Mouse (Mus musculus): Measurements from ENCODE around the gene Rsu1. TPM values are rescaled to one million over a fixed set of nuclear protein-coding genes. Genes with fewer than 3 reads are reported as not detected.
A peak's percentile ranks its signal among the peaks of the same experiment; 100 is the strongest.

Rsu1 gene
- polyA plus RNA-seq, 1 experiment from 2014 or later = 52.9 TPM

DNA sequence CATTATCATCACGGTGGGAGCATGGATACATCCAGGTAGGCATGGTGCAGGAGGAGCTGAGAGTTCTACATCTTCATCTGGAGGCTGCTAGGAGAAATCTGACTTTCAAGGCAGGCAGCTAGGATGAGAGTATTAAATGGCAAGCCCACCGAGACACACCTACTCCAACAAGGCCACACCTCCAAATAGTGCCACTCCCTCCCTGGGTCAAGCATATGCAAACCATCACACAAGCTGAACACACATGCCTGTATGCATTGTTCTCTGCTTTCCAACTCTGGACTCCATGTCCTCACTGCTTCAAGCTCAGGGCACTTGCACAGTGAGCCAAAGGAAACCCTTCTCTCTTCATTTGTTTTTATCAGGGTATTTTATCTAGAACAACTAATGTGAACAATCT is 12.6 kb downstream of the Rsu1 start:
- Histone ChIP-seq H3K4me2 (replicated peaks) (no peak overlapping the region), H3K36me3 (no peaks in the 10 kb centered on the region), H3K4me3 (no peak overlapping the region), H3K27me3 (no peaks in the 10 kb centered on the region), H3K9ac (replicated peaks) (no peak overlapping the region), H3K4me1 (no peaks in the 10 kb centered on the region), H3K9me3 (no peaks in the 10 kb centered on the region), H3K27ac (replicated peaks) (no peak overlapping the region)
- WGBS = 85% methylated on average over 2 of the region's 2 CpGs
- ATAC-seq (replicated peaks) = no peak

- Histone ChIP-seq H3K4me3 (no peak overlapping the region), H3K4me1 (peaks cover 20% of the 10 kb centered on the region), H3K27ac (replicated peaks) (no peak overlapping the region), H3K4me2 (replicated peaks) (no peak overlapping the region), H3K9me3 (no peaks in the 10 kb centered on the region), H3K9ac (replicated peaks) (no peak overlapping the region), H3K27me3 (no peaks in the 10 kb centered on the region), H3K36me3 (no peaks in the 10 kb centered on the region)
- no peak for ATAC-seq (replicated peaks)
- WGBS = 38% methylated on average over 9 of the region's 9 CpGs
Measured at GRCm38 (mm10) chr2:13240711-13241110, 30.5 kb downstream of the Rsu1 start.

- Histone ChIP-seq H3K27me3 (no peaks in the 10 kb centered on the region), H3K36me3 (no peaks in the 10 kb centered on the region), H3K9ac (replicated peaks) (no peak overlapping the region), H3K4me1 (peaks cover 20% of the 10 kb centered on the region), H3K9me3 (no peaks in the 10 kb centered on the region), H3K4me3 (no peak overlapping the region), H3K27ac (replicated peaks) (no peak overlapping the region), H3K4me2 (replicated peaks) (no peak overlapping the region)
- 49% methylated on average over 8 of the region's 8 CpGs for whole genome bisulfite sequencing
- peak; percentile 66; the same call in 1 of the 2 replicates for ATAC-seq (replicated peaks)
Measured at GRCm38 (mm10) chr2:13237140-13237901, 33.9 kb downstream of the Rsu1 start.

GRCm38 (mm10) chr2:13235696-13236095 is 35.5 kb downstream of the Rsu1 start:
- no peak overlapping the region for H3K27ac ChIP-seq (replicated peaks)
- H3K4me2 ChIP-seq (replicated peaks) = no peak overlapping the region
- no peak for ATAC-seq (replicated peaks)
- WGBS = 66% methylated on average over 5 of the region's 5 CpGs
- H3K36me3 ChIP-seq = no peaks in the 10 kb centered on the region
- no peak overlapping the region for H3K4me3 ChIP-seq
- no peaks in the 10 kb centered on the region for H3K27me3 ChIP-seq
- no peaks in the 10 kb centered on the region for H3K9me3 ChIP-seq
- H3K4me1 ChIP-seq = peaks cover 19% of the 10 kb centered on the region
- H3K9ac ChIP-seq (replicated peaks) = no peak overlapping the region

DNA sequence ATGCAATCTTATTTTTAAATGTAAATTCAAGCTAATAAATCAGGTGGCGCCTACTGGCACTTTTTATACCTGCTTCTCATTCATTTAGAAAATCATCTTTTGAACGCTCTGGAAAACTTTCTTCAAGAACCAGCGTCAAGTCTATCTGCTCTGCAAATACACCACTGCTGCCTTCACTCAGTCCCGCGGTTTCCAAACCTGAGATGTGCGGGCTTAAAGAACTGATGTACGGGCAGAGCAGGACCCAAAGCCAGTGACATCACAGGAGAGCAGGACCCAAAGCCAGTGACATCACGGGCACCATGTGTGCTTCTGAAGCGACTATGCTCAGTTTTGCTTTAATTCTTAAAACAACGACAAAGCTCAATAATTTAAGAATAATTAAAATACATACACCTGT is 36.4 kb downstream of the Rsu1 start:
- no peak overlapping the region for H3K9ac ChIP-seq (replicated peaks)
- WGBS = 92% methylated on average over 10 of the region's 10 CpGs
- H3K36me3 ChIP-seq = no peaks in the 10 kb centered on the region
- no peak overlapping the region for H3K4me3 ChIP-seq
- no peak for ATAC-seq (replicated peaks)
- H3K4me2 ChIP-seq (replicated peaks) = no peak overlapping the region
- no peaks in the 10 kb centered on the region for H3K27me3 ChIP-seq
- H3K27ac ChIP-seq (replicated peaks) = no peak overlapping the region
- H3K9me3 ChIP-seq = no peaks in the 10 kb centered on the region
- H3K4me1 ChIP-seq = peaks cover 10% of the 10 kb centered on the region

DNA sequence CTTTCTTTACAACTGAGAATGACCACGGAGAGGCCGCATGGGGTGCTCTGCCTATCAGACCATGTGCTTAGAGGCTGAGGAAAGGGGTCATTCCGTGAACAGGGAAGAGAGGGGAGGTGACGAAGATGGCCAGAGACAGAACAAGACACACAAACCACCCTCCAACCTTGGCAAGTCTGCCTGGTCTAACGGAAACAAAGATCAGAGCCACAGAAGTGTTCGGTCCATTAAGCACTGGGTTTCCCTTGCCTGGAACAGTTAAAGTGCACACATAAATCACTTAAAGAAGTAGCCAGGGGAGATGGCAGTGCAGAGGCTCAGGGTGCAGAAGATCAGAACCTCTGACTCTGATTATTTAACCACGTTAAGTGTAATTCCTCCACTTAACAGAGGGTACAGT is 37.3 kb downstream of the Rsu1 start:
- no peak overlapping the region for H3K27ac ChIP-seq (replicated peaks)
- no peak overlapping the region for H3K4me3 ChIP-seq
- WGBS = 62% methylated on average over 7 of the region's 7 CpGs
- H3K36me3 ChIP-seq = no peaks in the 10 kb centered on the region
- H3K9me3 ChIP-seq = no peaks in the 10 kb centered on the region
- peaks cover 6% of the 10 kb centered on the region for H3K4me1 ChIP-seq
- H3K4me2 ChIP-seq (replicated peaks) = no peak overlapping the region
- no peak overlapping the region for H3K9ac ChIP-seq (replicated peaks)
- no peak for ATAC-seq (replicated peaks)
- no peaks in the 10 kb centered on the region for H3K27me3 ChIP-seq

DNA sequence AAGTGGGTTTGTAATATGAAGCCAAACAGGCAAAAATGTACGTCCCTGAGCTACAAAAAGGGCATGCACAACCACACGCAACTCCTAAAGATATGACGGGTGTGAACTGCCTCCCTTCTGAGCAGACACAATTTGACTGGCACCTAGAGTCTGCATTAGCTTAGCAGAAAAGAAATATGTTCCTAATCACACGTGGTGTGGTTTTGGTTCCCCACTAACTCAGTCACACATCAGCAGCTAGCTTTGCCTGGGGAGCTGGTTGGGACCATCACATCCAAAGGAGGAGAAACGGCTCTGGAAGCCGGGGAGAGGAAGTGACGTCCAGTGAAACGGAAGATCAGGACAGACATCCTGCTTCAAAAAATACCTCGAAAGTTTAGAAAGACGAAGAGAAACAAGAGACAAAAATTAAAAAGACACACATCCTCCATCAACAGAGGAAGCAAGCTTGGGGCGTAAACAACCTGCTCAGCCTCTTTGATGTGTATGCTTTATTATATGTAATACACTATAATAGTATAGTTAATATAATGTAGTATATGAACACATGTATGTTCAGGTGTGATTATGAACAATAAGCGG is 37.9 kb downstream of the Rsu1 start:
- no peak for ATAC-seq (replicated peaks)
- Histone ChIP-seq H3K4me1 (peaks cover 6% of the 10 kb centered on the region), H3K4me3 (no peak overlapping the region), H3K27me3 (no peaks in the 10 kb centered on the region), H3K36me3 (no peaks in the 10 kb centered on the region), H3K9me3 (no peaks in the 10 kb centered on the region), H3K4me2 (replicated peaks) (no peak overlapping the region), H3K9ac (replicated peaks) (no peak overlapping the region), H3K27ac (replicated peaks) (no peak overlapping the region)
- 82% methylated on average over 12 of the region's 12 CpGs for WGBS

- H3K4me2 ChIP-seq (replicated peaks) = no peak overlapping the region
- H3K4me3 ChIP-seq = no peak overlapping the region
- no peaks in the 10 kb centered on the region for H3K9me3 ChIP-seq
- no peak overlapping the region for H3K27ac ChIP-seq (replicated peaks)
- ATAC-seq (replicated peaks) = no peak
- peaks cover 5% of the 10 kb centered on the region for H3K4me1 ChIP-seq
- WGBS = 91% methylated on average over 6 of the region's 6 CpGs
- no peaks in the 10 kb centered on the region for H3K36me3 ChIP-seq
- no peak overlapping the region for H3K9ac ChIP-seq (replicated peaks)
- H3K27me3 ChIP-seq = no peaks in the 10 kb centered on the region
Measured at GRCm38 (mm10) chr2:13232305-13232704, 38.9 kb downstream of the Rsu1 start.

- no peak for ATAC-seq (replicated peaks)
- WGBS = 92% methylated on average over 3 of the region's 3 CpGs
Measured at GRCm38 (mm10) chr2:13229686-13230085, 41.5 kb downstream of the Rsu1 start.

DNA sequence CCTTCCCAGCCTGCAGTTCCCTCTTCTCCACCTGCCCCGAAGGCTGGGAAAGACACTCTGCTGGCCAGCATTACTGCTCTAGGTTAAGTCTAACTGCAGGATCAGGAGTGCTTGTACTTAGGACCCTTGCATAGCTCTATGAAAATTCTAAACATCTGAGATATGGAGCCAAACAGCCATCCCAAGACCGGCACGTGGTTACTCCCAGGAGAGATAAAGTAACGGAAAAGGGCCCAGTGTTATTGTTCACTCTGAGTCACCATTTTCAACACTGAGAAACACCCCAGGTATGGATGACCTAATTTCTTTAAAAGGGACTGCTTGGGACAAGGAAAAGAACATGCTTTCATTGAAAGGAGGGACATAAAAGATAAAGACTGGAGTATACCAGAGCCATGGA is 45.2 kb downstream of the Rsu1 start:
- H3K9me3 ChIP-seq = no peaks in the 10 kb centered on the region
- no peak for ATAC-seq (replicated peaks)
- H3K4me3 ChIP-seq = no peak overlapping the region
- no peaks in the 10 kb centered on the region for H3K36me3 ChIP-seq
- no peaks in the 10 kb centered on the region for H3K27me3 ChIP-seq
- H3K27ac ChIP-seq (replicated peaks) = no peak overlapping the region
- H3K9ac ChIP-seq (replicated peaks) = no peak overlapping the region
- 90% methylated on average over 4 of the region's 4 CpGs for WGBS
- H3K4me2 ChIP-seq (replicated peaks) = no peak overlapping the region
- H3K4me1 ChIP-seq = peaks cover 3% of the 10 kb centered on the region; the same call in 1 of the 2 replicates

More at GRCm38 (mm10) chr2:13229686-13230085, 41.5 kb downstream of the Rsu1 start:
- H3K9ac ChIP-seq (replicated peaks) = no peak overlapping the region
- H3K27me3 ChIP-seq = no peaks in the 10 kb centered on the region
- H3K36me3 ChIP-seq = no peaks in the 10 kb centered on the region
- peaks cover 3% of the 10 kb centered on the region; the same call in 1 of the 2 replicates for H3K4me1 ChIP-seq
- H3K4me2 ChIP-seq (replicated peaks) = no peak overlapping the region
- H3K9me3 ChIP-seq = no peaks in the 10 kb centered on the region
- no peak overlapping the region for H3K27ac ChIP-seq (replicated peaks)
- H3K4me3 ChIP-seq = no peak overlapping the region

DNA sequence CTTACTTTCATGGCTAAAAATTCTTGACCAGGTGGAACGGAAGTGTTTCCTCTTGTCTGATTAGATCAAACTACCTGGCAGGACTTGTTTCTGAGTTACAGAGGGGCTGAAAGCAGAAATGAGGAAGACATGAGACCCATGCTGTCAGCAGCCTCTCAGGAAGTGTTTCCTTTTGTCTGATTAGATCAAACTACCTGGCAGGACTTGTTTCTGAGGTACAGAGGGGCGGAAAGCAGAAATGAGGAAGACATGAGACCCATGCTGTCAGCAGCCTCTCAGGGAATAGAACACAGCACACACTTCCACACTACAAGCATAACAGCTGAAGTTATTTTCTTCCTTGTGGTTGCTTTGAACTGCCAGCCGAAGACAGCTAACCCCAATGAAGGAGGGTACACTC is 46.7 kb downstream of the Rsu1 start:
- Histone ChIP-seq H3K36me3 (no peaks in the 10 kb centered on the region), H3K9ac (replicated peaks) (no peak overlapping the region), H3K4me2 (replicated peaks) (no peak overlapping the region), H3K4me1 (peaks cover 3% of the 10 kb centered on the region; the same call in 1 of the 2 replicates), H3K27me3 (no peaks in the 10 kb centered on the region), H3K4me3 (no peak overlapping the region), H3K9me3 (no peaks in the 10 kb centered on the region), H3K27ac (replicated peaks) (no peak overlapping the region)
- ATAC-seq (replicated peaks) = no peak
- WGBS = 91% methylated on average over 3 of the region's 3 CpGs

DNA sequence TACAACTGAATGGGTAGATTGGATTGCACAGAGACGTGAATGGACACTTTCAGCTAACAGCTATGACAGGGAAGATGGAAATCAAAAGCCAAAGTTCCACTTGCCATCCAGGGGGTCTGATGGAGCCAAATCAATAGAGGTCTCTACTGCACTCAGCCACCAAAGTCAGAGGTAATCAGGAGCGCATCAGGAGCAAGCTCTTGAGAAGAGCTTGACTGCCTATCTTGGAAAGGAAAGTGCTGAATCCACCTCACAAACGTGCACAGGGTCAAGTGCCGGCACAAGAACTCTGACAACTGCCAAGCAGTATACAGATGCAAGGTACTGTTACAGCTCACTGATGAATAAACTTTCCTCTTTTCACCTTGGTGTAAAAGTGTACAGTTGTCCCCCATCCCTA is 47.8 kb downstream of the Rsu1 start:
- Histone ChIP-seq H3K4me2 (replicated peaks) (no peak overlapping the region), H3K4me3 (no peak overlapping the region), H3K9ac (replicated peaks) (no peak overlapping the region), H3K4me1 (peaks cover 3% of the 10 kb centered on the region; the same call in 1 of the 2 replicates), H3K27ac (replicated peaks) (no peak overlapping the region), H3K27me3 (no peaks in the 10 kb centered on the region), H3K9me3 (no peaks in the 10 kb centered on the region), H3K36me3 (no peaks in the 10 kb centered on the region)
- WGBS = 86% methylated on average over 4 of the region's 4 CpGs
- ATAC-seq (replicated peaks) = no peak

Measured in forebrain, embryonic 15.5 days (tissue).